Mouse (Mus musculus) heart, adult 2 months (tissue): ENCODE measurements around the gene Ldb3.

ENCODE experiments used
- CTCF ChIP-seq: fragments of 200-600 bp; IDR thresholded peaks from 2 replicates; pipeline ENCODE4 v1.8.1; 2022; ENCODE audit warnings: antibody characterized with exemption, mild to moderate bottlenecking, moderate library complexity
- POLR2A ChIP-seq: fragments of 200-500 bp; IDR thresholded peaks from 2 replicates; pipeline ENCODE4 v1.6.1; 2011; ENCODE audit warnings: mild to moderate bottlenecking, low read depth, low read length, control low read depth; ENCODE audit not compliant: insufficient read depth

DNA sequence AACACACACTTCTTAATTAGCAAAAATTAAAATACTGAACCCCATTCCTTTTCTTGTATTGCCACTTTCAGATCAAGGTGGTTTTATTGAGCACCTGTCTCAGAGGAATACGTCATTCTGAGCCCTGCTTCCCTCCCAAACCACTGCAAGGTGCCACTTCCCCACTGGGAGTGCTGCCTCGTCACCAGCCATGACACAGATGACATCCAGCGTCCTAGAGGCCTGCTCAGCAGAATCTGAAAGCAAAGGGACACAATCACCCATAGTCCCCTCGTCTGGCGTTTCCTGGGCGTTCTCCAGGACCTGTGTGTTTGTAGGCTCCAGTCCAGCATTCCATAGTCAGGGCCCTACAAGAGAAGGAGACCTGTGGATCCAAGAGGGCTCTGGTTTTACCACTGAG is 74.4 kb downstream of the Ldb3 start:
- TF ChIP-seq CTCF: peak; percentile 45
- no peak for TF ChIP-seq POLR2A
